Mouse (Mus musculus): Measurements from ENCODE around the gene Cnst.

Gene Cnst

DNA sequence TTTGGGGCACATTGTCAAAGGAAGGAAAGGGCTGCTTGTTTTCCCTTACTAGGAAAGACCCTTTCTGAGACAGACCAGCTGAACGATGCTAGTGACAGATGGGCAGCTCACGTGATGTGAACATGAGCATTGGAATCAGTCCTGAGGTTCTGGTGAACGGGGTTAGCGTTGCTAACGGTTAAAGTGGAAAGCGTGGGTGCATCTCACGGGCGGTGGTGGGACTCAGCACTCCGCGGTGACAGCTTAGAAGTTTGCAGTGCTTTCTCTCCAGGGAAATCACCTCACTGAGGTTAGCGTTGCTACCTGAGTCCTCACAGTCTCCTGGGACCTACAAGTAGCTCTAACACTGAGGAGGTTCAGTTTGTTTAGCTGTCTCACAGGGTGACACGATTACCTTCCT, 45.5 kb downstream of the Cnst start:
- DNase-seq (ENCODE audit: low spot score), result no peak

DNA sequence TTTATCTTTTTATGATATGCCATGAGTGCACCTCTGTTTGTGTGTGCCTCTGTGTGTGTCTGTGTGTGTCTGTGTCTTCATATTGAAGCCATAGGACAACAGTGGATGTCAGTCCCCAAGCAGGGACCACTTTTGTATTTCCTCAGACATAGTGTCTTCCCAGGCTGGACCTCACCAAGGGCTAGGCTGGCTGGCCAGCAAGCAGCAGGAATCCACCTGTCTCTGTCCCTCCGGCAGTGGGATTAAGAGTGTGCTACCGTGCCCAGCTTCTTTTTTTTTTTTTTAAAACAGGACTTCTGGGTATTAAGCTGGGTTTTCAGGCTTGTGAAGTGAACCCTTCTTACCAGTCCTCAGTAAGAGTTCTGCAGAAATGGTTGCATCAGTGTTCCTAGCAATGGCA, 46.0 kb downstream of the Cnst start:
- no peak for DNase-seq (ENCODE audit: low spot score)

DNA sequence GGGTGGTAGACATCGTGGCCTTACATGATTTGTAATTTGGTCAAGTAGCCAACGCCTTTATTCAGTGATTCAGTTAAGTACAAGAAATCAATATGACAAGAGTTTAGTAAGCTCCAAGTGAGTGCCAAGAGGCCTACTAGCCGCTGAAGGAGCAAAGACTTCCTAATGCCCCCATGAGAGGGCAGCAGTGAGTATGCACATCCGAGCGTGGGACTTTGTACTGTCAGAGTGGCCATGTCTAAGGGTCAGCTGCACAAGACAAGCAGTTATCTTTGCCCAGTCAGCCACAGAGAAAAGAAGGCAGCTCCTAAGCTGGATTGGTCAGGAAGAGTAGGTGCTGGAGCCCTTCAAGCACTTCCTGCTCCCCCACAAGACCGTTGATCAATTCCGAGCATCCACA, 46.8 kb downstream of the Cnst start:
- DNase-seq (ENCODE audit: low spot score), result peak; percentile 52

DNA sequence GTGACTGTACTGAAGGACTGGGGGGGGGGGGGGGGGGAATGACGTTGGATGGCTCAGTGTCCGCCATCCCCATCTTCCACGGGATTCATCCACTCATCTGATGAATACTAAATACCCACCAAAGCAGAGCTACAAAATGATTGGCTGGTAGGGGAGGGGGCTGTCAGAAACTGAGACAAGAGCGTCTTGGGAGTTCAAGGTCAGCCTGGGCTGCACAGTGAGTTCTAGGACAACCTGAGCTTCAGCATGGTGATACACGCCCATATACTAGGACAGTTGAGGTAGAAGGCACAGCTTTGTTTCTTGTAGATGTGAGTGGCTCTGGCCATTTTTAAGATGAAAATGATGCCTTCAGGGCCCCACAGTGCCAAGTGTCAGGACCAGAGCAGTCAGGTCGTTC, 52.2 kb downstream of the Cnst start:
- DNase-seq (ENCODE audit: low spot score), result no peak

DNA sequence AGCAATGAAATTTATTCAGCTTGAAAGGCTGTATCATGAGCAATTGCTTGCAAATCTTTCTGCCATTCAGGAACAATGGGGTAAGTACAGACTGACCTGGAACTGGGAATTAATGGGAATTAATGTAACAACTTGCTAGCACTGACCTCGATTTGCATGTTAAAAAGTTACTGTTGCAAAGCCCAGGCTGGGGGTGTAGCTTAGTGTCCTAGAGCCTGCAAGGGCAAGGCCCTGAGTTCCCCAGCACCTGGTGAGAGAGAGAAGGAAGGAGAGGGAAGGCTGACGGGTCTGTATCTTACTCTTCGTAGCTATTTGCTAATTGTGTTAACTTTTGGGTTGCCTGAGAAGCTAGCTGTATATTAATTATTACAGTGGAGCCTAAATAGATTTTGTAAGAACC, 58.4 kb downstream of the Cnst start:
- DNase-seq (ENCODE audit: low spot score), result no peak

DNA sequence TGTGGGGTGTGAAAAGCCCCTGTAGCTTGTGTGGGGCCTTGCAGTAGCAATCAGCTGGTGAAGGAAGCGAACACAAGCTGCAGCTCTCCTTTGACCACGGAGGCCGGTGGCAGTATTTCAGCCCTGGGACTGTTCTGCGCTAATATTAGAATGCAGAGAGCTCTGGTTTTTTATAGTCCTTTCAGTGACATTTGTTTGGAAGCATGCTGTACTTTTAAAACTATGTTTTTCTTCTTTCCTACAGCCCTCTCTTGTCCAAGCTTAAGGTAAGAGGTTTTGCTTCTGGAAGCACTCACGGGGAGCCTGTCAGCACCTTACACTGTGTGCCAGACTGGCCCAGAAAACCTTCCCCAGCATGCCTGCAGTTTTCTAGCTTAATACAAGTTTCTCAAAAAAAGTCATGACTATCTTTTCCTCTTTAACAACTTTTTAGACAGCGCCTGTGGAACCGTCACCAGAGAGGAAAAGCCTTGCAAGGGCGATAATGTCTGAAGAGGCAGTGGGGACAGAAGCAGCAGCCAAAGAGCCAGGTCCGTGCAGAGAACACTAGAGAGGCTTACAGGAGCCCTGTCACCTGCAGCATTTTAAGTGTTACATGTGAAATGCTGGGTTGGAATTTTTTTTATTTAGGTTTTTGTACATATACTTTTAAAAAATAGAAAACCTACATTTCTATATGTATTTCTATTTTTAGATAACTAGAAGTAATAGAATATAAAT, 60.0 kb downstream of the Cnst start:
- no peak for DNase-seq (ENCODE audit: low spot score)

DNA sequence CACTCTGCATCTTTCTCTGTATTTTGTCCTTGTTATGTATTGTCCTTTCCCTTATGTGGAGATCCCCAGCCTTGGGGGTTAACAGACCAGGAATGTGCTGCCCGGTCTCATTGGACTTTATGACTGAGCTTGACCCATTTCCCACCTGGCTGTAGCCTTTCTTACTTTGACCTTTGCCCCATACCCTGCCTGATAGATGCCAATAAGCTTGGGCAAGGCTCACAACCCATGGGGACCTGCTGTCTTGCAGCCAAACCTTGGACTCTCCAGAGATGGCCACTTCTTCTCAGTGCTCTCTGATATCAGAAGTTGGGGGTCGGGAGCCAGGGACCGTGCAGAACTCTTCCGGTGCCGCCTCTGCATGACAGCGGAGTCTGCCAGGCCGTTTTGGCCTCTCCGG, 62.4 kb downstream of the Cnst start:
- DNase-seq (ENCODE audit: low spot score), result no peak

DNA sequence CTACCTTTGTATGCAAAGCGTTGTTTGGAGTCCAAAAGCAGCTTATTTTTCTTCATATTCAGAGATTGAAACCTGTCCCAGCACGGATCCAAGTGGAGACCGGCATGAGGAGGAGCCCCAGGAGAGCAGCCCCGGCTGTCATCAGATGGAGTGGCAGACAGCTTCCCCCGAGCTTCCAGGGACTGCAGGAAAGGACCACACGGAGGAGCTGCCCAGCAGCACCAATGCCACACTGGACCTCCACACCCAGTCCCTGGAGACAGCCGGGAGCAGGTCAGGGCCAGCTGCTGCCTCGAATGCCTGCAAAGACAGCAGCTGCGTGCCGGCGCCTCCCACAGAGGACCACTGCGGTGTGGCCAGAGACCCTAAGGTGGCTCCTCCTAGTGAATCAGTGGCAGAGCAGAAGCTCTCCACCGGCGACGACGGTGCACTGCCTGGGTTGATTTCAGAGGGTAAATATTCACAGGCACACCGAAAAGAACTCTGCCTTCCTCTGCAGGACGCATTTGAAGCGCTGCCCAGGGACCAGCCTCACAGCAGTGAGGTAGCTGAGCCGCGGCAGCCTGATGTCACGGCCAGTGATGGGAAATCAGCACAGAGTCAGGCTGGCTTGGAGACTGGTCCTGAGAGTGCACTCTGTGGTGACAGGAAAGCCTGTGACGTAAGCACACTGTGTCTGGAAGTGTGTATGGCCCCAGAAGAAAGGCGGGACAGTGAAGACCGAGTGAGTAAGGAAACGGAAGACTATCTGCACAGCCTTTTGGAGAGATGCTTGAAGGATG, 63.7 kb downstream of the Cnst start:
- no peak for DNase-seq (ENCODE audit: low spot score)

DNA sequence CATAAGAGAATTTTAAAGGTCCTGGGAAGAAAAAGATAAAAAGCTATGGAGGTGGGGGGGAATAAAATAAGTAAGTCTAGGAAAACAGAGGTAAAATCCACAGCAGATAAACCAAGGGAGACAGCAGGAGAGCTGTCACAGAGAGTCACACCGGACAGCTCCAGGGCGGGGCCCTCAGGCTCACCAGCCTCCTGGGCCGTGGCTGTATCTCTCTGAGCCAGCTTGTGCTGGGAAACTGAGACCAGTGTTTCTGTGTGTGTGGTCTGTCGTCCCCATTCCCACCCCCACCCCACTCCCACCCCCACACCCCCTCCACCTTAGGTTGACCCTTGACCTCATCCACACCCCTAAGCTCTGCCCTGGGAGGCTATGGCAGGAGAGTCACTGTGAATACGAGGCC, 65.0 kb downstream of the Cnst start:
- DNase-seq (ENCODE audit: low spot score), result no peak

DNA sequence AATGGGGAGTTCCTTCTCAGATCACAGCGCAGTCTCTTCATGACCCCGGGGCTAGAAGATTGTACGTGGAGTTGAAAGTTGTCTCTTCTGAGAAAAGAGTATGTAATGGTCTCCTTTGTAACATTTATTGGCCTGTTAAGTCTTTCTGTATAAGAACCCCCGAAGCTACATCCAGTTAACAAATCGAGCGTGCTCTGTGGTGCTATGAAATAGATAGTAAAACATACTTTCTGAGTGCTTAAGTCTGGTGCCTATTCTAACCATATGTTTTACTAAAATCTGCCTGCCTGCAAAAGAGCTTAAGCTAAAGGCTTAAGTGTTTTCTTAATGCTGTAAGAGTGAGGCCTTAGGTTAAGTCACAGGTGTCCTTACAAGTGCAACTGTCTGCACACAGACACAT, 66.2 kb downstream of the Cnst start:
- no peak for DNase-seq (ENCODE audit: low spot score)

DNA sequence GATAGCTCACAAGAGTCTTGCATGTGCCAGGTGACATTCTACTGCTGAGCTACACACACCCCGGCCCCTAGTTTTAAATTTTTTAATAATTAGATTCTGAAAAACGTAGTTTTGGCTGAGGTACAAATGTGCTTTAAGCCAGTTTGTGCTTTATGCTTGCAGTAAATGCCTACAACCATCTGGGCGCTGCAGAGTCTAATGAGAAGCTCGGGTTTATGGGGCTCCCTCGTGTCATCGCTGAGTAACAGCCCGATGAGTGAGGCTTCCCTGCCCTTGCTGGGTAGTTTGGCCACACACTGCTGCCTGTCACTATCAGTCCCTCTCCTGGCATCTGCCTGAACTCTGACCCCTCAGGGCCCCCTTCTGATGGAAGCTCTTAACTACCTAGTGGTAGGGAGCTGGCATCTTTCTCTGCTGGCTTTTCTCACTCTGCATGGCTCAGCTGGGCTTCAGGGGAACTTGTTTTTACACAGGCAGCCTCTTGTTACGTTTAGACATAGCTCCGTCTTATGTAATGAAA, 66.9 kb downstream of the Cnst start:
- DNase-seq (ENCODE audit: low spot score), result no peak

DNA sequence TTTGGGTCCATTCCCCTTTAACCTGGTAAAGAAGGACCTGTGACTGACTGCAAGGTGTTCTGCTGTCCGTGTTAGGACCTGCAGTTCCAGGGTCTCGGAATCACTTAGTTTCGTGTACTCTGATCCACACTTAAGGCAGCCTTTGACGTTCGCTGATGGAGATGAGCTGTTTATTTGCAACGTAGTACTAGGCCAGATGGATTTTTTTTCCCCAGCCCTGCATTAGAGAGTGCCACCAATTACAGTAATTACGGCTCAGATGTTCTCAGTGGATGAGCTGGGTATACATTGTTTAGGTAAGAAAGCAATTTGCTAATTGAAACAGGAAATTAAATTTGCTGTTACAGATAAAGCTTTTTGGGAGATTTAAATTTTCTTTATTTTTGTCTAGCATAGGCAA, 71.3 kb downstream of the Cnst start:
- no peak for DNase-seq (ENCODE audit: low spot score)

DNA sequence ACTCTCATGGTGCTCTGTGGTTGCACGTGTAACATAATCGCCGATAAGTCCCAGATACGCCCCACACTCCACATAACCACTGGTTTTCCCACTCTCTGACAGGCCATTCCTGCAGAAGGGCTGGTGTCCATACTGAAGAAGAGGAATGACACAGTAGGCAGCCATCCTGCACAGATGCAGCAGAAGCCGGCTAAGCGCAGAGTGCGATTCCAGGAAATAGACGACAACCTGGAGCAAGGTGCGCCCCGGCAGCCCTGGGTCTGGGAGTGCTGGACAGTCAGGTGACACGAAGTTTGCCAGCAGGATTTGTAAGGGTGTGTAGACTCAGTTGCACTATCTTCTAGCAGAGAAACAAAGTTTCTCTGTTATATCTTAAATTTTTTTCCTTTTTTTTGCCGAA, 76.5 kb downstream of the Cnst start:
- DNase-seq (ENCODE audit: low spot score), result peak; percentile 58

DNA sequence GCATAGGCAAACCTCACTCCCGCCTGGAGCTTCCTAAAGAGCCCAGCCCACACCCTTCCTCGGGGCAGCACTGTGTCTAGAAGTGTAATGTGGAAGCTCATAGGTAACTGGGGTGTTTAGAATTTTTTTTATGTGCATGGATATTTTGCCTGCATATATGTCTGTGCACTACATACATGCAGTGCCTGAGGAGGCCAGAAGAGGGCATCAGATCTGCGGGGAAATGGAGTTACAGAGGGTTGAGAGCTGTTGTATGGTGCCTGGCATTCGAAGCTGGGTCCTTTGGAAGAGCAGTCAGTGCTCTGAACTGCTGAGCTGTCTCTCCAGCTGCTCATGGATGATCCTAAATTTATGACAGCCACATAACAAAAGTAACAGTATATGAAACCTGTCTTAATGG, 77.5 kb downstream of the Cnst start:
- no peak for DNase-seq (ENCODE audit: low spot score)

DNA sequence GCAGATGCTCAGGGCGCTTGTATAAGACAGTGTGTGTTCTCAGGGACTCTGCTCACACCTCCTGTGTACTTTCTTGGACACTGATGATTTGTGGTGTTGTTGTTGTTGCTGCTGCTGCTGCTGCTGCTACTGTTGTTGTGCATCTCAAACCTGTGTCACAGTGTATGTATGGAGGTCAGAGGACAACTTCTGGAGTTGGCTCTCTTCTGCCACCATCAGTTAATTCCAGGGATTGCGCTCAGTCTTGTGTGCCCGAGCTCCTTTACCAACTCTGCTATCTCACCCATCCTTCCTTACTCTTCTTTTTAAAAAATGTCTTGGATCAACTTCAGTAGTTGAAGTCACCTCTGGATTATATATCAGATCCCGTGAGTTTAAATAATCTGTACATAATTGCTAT, 78.2 kb downstream of the Cnst start:
- no peak for DNase-seq (ENCODE audit: low spot score)

DNA sequence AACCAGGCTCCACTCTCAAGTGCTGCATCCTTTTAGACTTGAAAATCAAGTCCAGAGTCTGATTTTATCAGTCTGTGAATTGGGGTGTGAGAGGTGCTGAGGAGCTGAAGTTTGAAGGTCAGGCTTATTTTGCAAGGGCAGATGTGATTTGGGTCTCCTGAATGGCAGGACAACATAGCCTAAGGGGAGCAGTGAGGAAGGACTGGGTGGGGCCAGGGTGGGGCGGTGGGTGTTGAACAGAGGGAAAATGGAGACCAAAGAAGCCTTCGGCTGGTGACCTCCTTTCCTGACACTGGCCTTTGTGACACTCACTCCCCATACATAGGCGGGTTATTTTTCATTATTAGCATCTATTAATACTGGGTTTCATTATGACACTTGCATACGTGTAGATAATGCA, 81.7 kb downstream of the Cnst start:
- no peak for DNase-seq (ENCODE audit: low spot score)

DNA sequence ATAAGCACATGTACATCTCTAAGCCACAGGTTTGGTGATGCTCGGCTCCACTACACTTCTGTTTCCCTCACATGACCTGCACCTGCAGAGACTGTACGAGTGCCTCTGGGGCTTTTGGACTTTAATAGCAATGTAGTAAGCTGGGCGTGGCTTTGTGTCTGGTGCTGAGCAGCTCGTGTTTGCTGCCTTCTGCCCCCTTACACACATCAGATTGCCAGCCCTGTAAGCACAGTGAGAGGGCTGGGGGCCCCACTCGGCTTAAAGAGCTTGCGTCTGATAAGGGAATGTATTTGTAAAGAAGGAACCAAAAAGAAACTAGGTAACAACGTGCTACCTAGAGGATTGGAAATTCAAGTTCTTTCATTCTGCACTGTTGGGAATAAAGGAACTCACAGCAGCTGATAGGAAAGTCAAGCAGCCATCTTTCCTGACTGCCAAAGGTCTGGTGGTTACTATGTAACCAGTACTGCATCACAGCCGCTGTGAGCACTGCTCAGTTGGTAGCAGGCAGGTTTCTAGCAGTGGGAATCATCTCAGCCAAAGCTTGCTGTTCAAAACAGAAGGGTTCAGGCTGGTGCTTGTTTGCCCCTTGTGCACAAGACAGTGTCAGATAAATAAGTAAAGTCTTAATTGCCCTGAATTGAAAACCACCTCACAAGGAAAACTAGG, 82.4 kb downstream of the Cnst start:
- DNase-seq (ENCODE audit: low spot score), result no peak

DNA sequence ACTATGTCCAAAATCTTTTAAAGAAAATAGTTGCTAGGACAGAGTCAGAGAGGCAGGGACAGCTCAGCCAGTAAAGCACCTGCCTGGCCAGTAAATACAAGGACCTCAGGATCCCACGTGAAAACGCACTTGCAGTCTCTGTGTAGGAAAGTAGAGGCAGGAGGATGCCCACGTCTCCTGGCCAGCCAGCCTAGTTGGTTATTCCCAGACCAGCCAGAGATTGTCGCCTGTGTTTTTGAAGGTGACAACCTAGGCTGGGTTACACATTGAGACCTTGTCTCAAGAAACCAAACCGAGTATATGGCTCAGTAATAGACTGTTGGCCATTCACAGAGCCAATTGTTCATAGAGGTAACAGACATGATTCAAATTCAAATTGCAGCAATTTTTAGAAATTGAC, 83.1 kb downstream of the Cnst start:
- DNase-seq (ENCODE audit: low spot score), result no peak

DNA sequence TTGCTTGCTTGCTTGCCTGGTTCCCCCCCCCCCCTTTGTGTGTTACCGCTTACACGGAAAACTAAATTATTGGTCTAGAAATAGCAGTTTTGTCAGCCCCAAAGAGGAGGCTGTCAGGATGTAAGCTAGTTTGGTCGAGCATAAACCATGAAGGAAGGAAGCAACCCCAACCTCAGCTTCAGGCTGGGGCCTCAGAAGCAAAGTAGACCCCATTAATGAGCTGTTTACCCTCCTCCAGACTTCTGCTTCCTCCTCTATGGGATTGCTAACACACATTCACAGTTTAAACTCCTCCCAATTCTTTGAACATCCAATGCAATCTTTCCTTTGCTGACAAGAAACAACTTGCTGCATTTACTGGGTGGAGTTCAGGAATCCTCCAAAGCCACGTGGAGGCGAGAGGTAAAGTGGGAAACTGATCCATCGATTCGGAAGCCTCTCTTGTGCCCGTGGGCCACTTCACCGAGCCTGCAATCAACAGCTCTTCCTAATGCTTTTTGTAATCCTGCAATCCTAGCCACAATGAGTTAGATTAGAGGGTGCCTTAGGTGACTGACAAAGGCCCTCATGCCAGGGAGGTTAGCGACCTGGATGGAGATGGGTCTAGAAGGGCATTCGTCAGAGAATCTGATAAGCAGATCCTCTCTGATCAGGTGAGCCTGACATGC, 86.7 kb downstream of the Cnst start:
- DNase-seq (ENCODE audit: low spot score), result no peak

DNA sequence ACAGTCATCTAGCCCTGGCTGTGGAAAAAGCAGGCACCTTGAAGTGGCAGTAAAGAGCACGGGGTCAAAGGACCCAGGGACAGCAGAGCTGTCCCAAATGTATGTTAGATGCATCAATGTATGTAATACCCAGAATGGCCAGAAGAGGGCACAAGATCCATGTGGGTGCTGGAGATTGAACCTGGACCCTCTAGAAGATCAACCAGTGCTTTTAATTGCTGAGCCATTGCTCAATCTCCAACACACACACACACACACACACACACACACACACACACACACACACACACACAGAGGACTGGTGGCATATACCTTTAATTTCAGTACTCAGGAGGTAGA, 87.2 kb downstream of the Cnst start:
- peak; percentile 28 for DNase-seq (ENCODE audit: low spot score)

DNA sequence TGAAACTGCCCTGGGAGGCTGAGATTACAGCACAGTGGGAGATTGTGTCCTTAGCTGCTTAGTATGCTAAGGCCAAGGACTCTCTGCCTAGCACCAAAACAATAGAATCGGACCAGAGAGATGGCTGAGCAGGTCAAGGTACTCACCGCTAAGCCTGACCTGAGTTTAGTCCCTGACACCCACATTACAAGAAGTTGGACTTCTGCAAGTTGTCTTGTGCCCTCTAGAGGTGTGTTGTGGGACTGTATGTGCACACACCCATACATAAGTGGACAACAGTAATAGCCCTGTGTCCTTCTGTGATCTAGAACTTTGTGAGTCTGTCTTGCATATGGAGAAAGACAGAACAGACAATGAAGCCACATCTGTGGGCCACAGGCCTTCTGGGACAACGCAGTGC, 88.0 kb downstream of the Cnst start:
- DNase-seq (ENCODE audit: low spot score), result no peak

DNA sequence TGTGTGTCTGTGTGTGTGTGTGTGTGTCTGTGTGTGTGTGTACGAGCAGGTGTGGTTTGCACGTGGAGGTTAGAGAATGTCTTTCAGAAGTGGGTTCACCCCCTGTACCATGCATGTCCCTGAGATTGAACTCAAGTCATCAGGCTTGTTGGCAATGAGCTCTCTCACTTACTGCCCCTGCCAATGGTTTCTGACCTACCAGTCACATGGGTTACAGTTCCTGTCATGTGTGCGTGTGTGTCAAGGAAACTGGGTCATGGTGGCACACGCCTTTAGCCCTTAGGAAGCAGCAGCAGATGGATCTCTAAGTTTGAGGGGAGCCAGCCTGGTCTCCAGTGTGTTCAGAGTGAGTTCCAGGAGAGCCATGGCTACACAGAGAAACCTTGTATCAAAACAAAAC, 96.6 kb downstream of the Cnst start:
- no peak for DNase-seq (ENCODE audit: low spot score)

DNA sequence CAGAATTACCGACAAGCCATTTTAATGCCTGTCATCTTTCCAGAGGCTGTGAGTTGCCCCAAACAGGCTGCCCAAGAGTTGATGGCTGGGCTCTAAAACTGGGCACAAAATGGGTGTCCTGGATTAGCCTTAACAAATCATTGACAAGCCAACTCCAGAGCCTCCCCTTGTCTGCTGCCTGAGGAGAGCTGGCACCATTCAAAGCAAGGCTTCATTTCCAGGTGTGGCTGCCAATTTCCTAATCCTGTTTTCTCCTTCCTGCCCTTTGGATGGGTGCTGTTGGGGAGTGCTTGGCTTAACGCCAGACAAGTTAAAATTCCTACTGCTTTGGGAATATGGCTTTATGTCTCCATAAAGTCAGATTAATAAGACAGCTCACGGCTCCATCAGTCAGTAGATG, 98.0 kb downstream of the Cnst start:
- no peak for DNase-seq (ENCODE audit: low spot score)

Data from yolk sac, embryonic 10.5 days (tissue).